Mouse (Mus musculus): ENCODE results near the gene Fgf14. TPM values are rescaled to one million over a fixed set of nuclear protein-coding genes. Genes with fewer than 3 reads are reported as not detected.
"Not testable (repeated sequence)": the region's sequence is repeated elsewhere in the genome, so short reads cannot be mapped to it uniquely, and the experiment has no call there.

Gene Fgf14
- polyA plus RNA-seq, 1 experiment from 2014 or later = 1.9 TPM

GRCm38 (mm10) chr14:124180265-124180664 lies 496.7 kb downstream of the Fgf14 start:
- ATAC-seq (replicated peaks; ENCODE audit: insufficient number of reproducible peaks, insufficient read depth, low FRiP score, low read depth) = no peak
- Histone ChIP-seq H3K4me2 (no peak overlapping the region), H3K27ac (no peak overlapping the region), H3K9ac (no peak overlapping the region), H3K36me3 (no peaks in the 10 kb centered on the region), H3K4me3 (no peak overlapping the region), H3K4me1 (replicated peaks) (no peaks in the 10 kb centered on the region), H3K9me3 (replicated peaks) (no peaks in the 10 kb centered on the region), H3K27me3 (no peaks in the 10 kb centered on the region)
- WGBS = 73% methylated on average over 1 of the region's 1 CpGs

DNA sequence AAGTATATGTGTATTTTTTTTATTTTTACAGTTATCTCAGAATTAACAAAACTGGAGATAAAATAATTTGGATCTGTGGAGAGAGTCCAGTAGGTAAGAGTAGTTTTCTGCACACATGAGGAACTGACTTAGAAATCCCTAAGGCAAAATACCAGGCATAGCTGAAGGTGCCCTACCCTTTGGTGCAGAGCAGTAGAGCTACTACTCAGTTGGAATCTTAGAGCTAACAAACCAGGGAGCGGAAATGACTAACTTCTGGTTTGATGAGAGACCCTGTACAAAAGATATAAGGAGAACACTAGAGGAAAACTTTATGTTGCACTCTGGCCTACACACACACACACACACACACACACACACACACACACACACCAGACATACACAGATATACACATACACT lies 502.8 kb downstream of the Fgf14 start:
- no peaks in the 10 kb centered on the region for H3K9me3 ChIP-seq (replicated peaks)
- no peak for ATAC-seq (replicated peaks; ENCODE audit: insufficient number of reproducible peaks, insufficient read depth, low FRiP score, low read depth)
- H3K27me3 ChIP-seq = no peaks in the 10 kb centered on the region
- no peak overlapping the region for H3K4me3 ChIP-seq
- H3K9ac ChIP-seq = no peak overlapping the region
- H3K4me2 ChIP-seq = no peak overlapping the region
- H3K27ac ChIP-seq = no peak overlapping the region
- no peaks in the 10 kb centered on the region for H3K36me3 ChIP-seq
- 71% methylated on average over 1 of the region's 1 CpGs for WGBS
- no peaks in the 10 kb centered on the region for H3K4me1 ChIP-seq (replicated peaks)

DNA sequence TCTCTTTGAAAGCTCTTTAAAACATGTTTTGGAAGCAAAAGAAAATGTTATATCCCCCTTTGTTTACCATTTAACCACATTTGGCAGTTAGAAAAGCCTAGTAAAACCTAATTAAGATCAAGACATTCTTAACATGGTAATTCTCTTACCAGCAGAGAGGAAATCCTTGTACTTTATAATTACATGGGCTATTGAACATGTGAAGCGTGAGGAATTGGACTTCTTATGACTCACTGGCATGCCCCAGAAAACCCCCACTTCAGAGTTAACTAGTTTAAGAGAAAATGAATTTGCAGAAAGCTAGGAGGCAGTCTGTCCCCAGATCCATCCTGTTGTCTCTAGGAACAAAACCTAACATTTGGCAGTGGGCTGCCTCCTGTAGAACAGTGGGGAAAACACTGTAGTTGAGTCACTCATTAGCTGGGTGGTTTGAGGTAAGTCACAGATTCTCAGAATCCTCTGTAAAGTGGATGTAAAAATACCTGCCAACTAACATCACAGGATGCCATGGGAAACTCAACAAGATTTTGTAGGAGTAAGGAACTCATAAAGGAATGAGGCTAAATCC lies 513.2 kb downstream of the Fgf14 start:
- Histone ChIP-seq H3K9ac (no peak overlapping the region), H3K27ac (no peak overlapping the region), H3K27me3 (no peaks in the 10 kb centered on the region), H3K4me3 (no peak overlapping the region), H3K4me1 (replicated peaks) (no peaks in the 10 kb centered on the region), H3K36me3 (no peaks in the 10 kb centered on the region), H3K4me2 (no peak overlapping the region), H3K9me3 (replicated peaks) (no peaks in the 10 kb centered on the region)
- WGBS = 69% methylated on average over 1 of the region's 1 CpGs
- no peak for ATAC-seq (replicated peaks; ENCODE audit: insufficient number of reproducible peaks, insufficient read depth, low FRiP score, low read depth)

- H3K9me3 ChIP-seq (replicated peaks) = no peaks in the 10 kb centered on the region
- ATAC-seq (replicated peaks; ENCODE audit: insufficient number of reproducible peaks, insufficient read depth, low FRiP score, low read depth) = no peak
- H3K4me1 ChIP-seq (replicated peaks) = no peaks in the 10 kb centered on the region
- no peak overlapping the region for H3K4me3 ChIP-seq
- no peak overlapping the region for H3K9ac ChIP-seq
- no peaks in the 10 kb centered on the region for H3K27me3 ChIP-seq
- H3K4me2 ChIP-seq = no peak overlapping the region
- H3K36me3 ChIP-seq = no peaks in the 10 kb centered on the region
- no peak overlapping the region for H3K27ac ChIP-seq
Observed at GRCm38 (mm10) chr14:124147378-124147777, 529.5 kb downstream of the Fgf14 start.

GRCm38 (mm10) chr14:124107205-124107873 lies 569.6 kb downstream of the Fgf14 start:
- H3K4me3 ChIP-seq = no peak overlapping the region
- H3K27ac ChIP-seq = no peak overlapping the region
- no peak overlapping the region for H3K9ac ChIP-seq
- ATAC-seq (replicated peaks; ENCODE audit: insufficient number of reproducible peaks, insufficient read depth, low FRiP score, low read depth) = no peak
- no peak overlapping the region for H3K4me2 ChIP-seq
- no peaks in the 10 kb centered on the region for H3K27me3 ChIP-seq
- no peaks in the 10 kb centered on the region for H3K9me3 ChIP-seq (replicated peaks)
- H3K36me3 ChIP-seq = no peaks in the 10 kb centered on the region
- no peaks in the 10 kb centered on the region for H3K4me1 ChIP-seq (replicated peaks)
- 82% methylated on average over 1 of the region's 1 CpGs for WGBS

DNA sequence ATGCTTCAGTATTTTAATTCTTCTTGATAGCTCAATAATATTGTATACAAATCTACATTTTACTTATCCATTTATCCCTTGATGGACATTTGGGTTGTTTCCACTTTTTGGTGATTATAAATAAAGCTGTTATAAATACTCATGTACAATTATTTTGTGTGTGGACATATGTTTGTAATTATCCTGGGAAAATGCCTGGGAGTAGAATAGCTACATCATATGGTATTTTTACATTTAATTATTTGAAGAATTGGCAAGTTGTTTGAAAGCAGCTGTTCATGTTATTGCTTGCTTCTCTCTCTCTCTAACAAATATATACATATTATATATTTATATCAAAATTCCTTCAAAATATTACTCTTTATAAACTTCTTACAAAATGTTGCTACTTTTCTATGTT lies 593.8 kb downstream of the Fgf14 start:
- no peaks in the 10 kb centered on the region for H3K27me3 ChIP-seq
- ATAC-seq (replicated peaks; ENCODE audit: insufficient number of reproducible peaks, insufficient read depth, low FRiP score, low read depth) = no peak
- no peaks in the 10 kb centered on the region for H3K9me3 ChIP-seq (replicated peaks)
- H3K4me3 ChIP-seq = no peak overlapping the region
- no peak overlapping the region for H3K27ac ChIP-seq
- no peaks in the 10 kb centered on the region for H3K36me3 ChIP-seq
- no peak overlapping the region for H3K4me2 ChIP-seq
- no peak overlapping the region for H3K9ac ChIP-seq
- no peaks in the 10 kb centered on the region for H3K4me1 ChIP-seq (replicated peaks)

GRCm38 (mm10) chr14:124044016-124044415 lies 632.9 kb downstream of the Fgf14 start:
- Histone ChIP-seq H3K4me2 (no peak overlapping the region), H3K27me3 (no peaks in the 10 kb centered on the region), H3K4me1 (replicated peaks) (no peaks in the 10 kb centered on the region), H3K4me3 (no peak overlapping the region), H3K36me3 (no peaks in the 10 kb centered on the region), H3K27ac (no peak overlapping the region), H3K9ac (no peak overlapping the region), H3K9me3 (replicated peaks) (no peaks in the 10 kb centered on the region)
- 54% methylated on average over 1 of the region's 1 CpGs for WGBS
- ATAC-seq (replicated peaks; ENCODE audit: insufficient number of reproducible peaks, insufficient read depth, low FRiP score, low read depth) = no peak

- no peaks in the 10 kb centered on the region for H3K27me3 ChIP-seq
- WGBS = 83% methylated on average over 1 of the region's 1 CpGs
- no peak for ATAC-seq (replicated peaks; ENCODE audit: insufficient number of reproducible peaks, insufficient read depth, low FRiP score, low read depth)
Observed at GRCm38 (mm10) chr14:124040651-124041050, 636.3 kb downstream of the Fgf14 start.

DNA sequence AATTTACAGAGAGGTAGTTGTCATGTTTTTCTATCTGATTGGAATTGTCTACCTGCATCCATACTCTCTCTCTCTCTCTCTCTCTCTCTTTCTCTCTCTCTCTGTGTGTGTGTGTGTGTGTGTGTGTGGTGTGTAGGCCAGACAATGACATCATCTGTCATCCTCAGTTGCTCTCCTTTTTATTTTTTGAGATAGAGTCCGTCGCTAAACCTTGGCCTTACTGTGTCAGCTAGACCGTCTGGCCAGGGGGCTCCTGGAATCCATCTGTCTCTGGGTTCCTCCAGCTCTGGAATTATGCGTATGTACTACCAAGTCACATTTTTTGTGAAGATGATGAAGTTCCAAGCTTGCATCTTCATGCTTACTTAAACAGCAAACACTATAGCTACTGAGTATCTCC lies 639.5 kb downstream of the Fgf14 start:
- Histone ChIP-seq H3K4me3 (no peak overlapping the region), H3K27me3 (no peaks in the 10 kb centered on the region), H3K27ac (no peak overlapping the region), H3K9ac (no peak overlapping the region), H3K4me2 (no peak overlapping the region), H3K9me3 (replicated peaks) (no peaks in the 10 kb centered on the region), H3K4me1 (replicated peaks) (no peaks in the 10 kb centered on the region), H3K36me3 (no peaks in the 10 kb centered on the region)
- 59% methylated on average over 4 of the region's 4 CpGs for WGBS
- no peak for ATAC-seq (replicated peaks; ENCODE audit: insufficient number of reproducible peaks, insufficient read depth, low FRiP score, low read depth)

More at GRCm38 (mm10) chr14:124040651-124041050, 636.3 kb downstream of the Fgf14 start:
- Histone ChIP-seq H3K9ac (no peak overlapping the region), H3K4me2 (no peak overlapping the region), H3K4me3 (no peak overlapping the region), H3K9me3 (replicated peaks) (no peaks in the 10 kb centered on the region), H3K36me3 (no peaks in the 10 kb centered on the region), H3K27ac (no peak overlapping the region), H3K4me1 (replicated peaks) (no peaks in the 10 kb centered on the region)

- Histone ChIP-seq H3K9ac (no peak overlapping the region), H3K27me3 (no peaks in the 10 kb centered on the region), H3K4me2 (no peak overlapping the region), H3K27ac (no peak overlapping the region), H3K36me3 (no peaks in the 10 kb centered on the region), H3K4me1 (replicated peaks) (no peaks in the 10 kb centered on the region), H3K4me3 (no peak overlapping the region), H3K9me3 (replicated peaks) (no peaks in the 10 kb centered on the region)
- 56% methylated on average over 1 of the region's 1 CpGs for WGBS
- ATAC-seq (replicated peaks; ENCODE audit: insufficient number of reproducible peaks, insufficient read depth, low FRiP score, low read depth) = no peak
Observed at GRCm38 (mm10) chr14:124036575-124037205, 640.2 kb downstream of the Fgf14 start.

DNA sequence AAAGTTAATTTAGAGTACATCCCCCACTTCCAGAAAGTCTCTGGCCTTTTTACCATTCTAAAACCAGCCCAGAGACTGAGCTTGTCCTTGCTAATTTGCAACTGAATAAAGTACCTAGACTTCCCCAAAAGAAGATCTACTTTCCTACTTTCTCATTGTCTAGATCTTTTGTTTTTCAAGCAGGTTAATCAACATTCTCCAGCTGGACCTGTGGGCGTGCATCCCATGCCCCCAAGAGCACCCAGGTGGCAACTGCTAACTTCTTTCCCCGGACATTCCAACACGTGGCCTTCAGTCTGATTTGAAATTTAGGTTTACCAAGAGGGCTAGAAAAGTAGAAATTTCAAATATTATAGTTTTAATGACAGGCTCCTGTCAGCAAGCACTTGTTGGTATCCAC lies 643.6 kb downstream of the Fgf14 start:
- H3K9me3 ChIP-seq (replicated peaks); H3K27me3 ChIP-seq; ATAC-seq (replicated peaks; ENCODE audit: insufficient number of reproducible peaks, insufficient read depth, low FRiP score, low read depth); H3K4me2 ChIP-seq; H3K4me3 ChIP-seq; H3K36me3 ChIP-seq; H3K4me1 ChIP-seq (replicated peaks); H3K9ac ChIP-seq; H3K27ac ChIP-seq: not testable (repeated sequence)
- WGBS = 54% methylated on average over 3 of the region's 3 CpGs

Data from heart, embryonic 15.5 days (tissue).